Mouse (Mus musculus): ENCODE results near the gene Osgep. TPM values are rescaled to one million over a fixed set of nuclear protein-coding genes. Genes with fewer than 3 reads are reported as not detected.

Gene Osgep
- polyA plus RNA-seq, 1 experiment from 2014 or later: 172 TPM

DNA sequence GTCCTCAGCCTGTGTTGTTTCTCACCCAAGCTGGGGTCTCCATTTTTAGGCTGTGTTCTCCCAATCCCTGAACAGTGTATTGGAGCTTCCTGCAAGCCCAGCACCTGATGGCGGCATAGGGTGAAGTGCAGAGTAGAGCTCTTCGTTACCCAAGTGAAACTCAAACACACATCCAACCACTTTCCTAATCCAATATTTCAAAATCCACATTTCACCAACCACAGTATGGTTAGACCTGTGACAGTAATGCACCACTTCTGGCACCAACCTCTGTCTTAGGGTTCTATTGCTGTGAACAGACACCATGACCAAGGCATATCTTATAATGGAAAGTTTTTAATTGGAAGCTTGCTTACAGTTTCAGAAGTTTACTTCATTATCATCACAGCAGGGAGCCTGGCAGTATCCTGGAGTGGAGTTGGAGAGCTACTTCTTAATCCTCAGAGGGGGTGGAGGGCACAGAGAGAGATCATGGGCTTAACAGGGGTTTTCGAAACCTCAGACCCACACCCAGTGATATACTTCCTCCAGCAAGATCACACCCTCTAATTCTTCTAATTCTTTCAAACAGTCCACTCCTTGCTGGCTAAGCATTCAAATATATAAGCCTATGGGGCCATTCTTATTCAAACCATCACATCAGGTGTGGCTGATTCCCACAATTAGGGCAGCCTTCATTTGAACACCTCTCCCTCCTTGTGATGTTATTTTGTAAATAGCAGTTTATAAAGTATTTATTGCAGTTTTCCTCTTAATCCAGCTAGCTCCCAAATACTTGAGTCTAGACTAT is 13.6 kb upstream of the Osgep start:
- Histone ChIP-seq H3K36me3 (ENCODE audit: control insufficient read depth, insufficient read depth, low read length) (no peaks in the 10 kb centered on the region), H3K27me3 (ENCODE audit: control insufficient read depth, insufficient read depth, low read length) (no peaks in the 10 kb centered on the region), H3K4me3 (ENCODE audit: low read depth, low read length) (no peak overlapping the region), H3K4me1 (ENCODE audit: control insufficient read depth, insufficient read depth, low read length) (no peaks in the 10 kb centered on the region), H3K27ac (ENCODE audit: low read depth, low read length) (no peak overlapping the region), H3K4me2 (ENCODE audit: low read depth) (no peak overlapping the region), H3K9me3 (ENCODE audit: control insufficient read depth, low read length) (no peaks in the 10 kb centered on the region), H3K9ac (ENCODE audit: low read length) (no peak overlapping the region)
- DNase-seq (ENCODE audit: low spot score) (no peak), ATAC-seq (ENCODE audit: insufficient read depth, low FRiP score, low TSS enrichment) (no peak)
- WGBS: 88% methylated on average over 3 of the region's 3 CpGs

GRCm38 (mm10) chr14:50936649-50937048 is 12.0 kb upstream of the Osgep start:
- H3K36me3 ChIP-seq (ENCODE audit: control insufficient read depth, insufficient read depth, low read length): no peaks in the 10 kb centered on the region
- no peak overlapping the region for H3K27ac ChIP-seq (ENCODE audit: low read depth, low read length)
- no peaks in the 10 kb centered on the region for H3K9me3 ChIP-seq (ENCODE audit: control insufficient read depth, low read length)
- no peak overlapping the region for H3K4me3 ChIP-seq (ENCODE audit: low read depth, low read length)
- ATAC-seq (ENCODE audit: insufficient read depth, low FRiP score, low TSS enrichment): no peak
- peaks cover 1% of the 10 kb centered on the region; the same call in 1 of the 2 replicates for H3K4me1 ChIP-seq (ENCODE audit: control insufficient read depth, insufficient read depth, low read length)
- H3K27me3 ChIP-seq (ENCODE audit: control insufficient read depth, insufficient read depth, low read length): no peaks in the 10 kb centered on the region
- H3K9ac ChIP-seq (ENCODE audit: low read length): no peak overlapping the region
- no peak for DNase-seq (ENCODE audit: low spot score)
- 67% methylated on average over 1 of the region's 1 CpGs for WGBS
- no peak overlapping the region for H3K4me2 ChIP-seq (ENCODE audit: low read depth)

- Histone ChIP-seq H3K9ac (ENCODE audit: low read length) (peak overlapping the region; percentile 67), H3K4me2 (ENCODE audit: low read depth) (peak overlapping the region; percentile 87), H3K36me3 (ENCODE audit: control insufficient read depth, insufficient read depth, low read length) (peaks cover 10% of the 10 kb centered on the region), H3K4me1 (ENCODE audit: control insufficient read depth, insufficient read depth, low read length) (peaks cover 10% of the 10 kb centered on the region), H3K4me3 (ENCODE audit: low read depth, low read length) (peak overlapping the region; percentile 77), H3K9me3 (ENCODE audit: control insufficient read depth, low read length) (no peaks in the 10 kb centered on the region), H3K27ac (ENCODE audit: low read depth, low read length) (peak overlapping the region; percentile 81), H3K27me3 (ENCODE audit: control insufficient read depth, insufficient read depth, low read length) (no peaks in the 10 kb centered on the region)
- WGBS: 13% methylated on average over 12 of the region's 12 CpGs
- no peak for ATAC-seq (ENCODE audit: insufficient read depth, low FRiP score, low TSS enrichment)
- no peak for DNase-seq (ENCODE audit: low spot score)
These were observed 6.9 kb upstream of the Osgep start for GRCm38 (mm10) chr14:50931493-50932020.

GRCm38 (mm10) chr14:50930754-50931492 is 6.2 kb upstream of the Osgep start, which contains the start of the genes Pip4p1 and Pnp:
Pip4p1 (minus strand) TSS chr14:50930856.
Pnp (plus strand) TSS chr14:50931082.
- H3K27me3 ChIP-seq (ENCODE audit: control insufficient read depth, insufficient read depth, low read length): no peaks in the 10 kb centered on the region
- H3K9ac ChIP-seq (ENCODE audit: low read length): peak within 1 kb of the TSS; percentile 90
- WGBS: under 1% methylated on average over 68 of the region's 68 CpGs
- ATAC-seq (ENCODE audit: insufficient read depth, low FRiP score, low TSS enrichment): peak; percentile 100
- H3K4me1 ChIP-seq (ENCODE audit: control insufficient read depth, insufficient read depth, low read length): peaks cover 10% of the 10 kb centered on the region
- peak within 1 kb of the TSS; percentile 87 for H3K4me2 ChIP-seq (ENCODE audit: low read depth)
- H3K36me3 ChIP-seq (ENCODE audit: control insufficient read depth, insufficient read depth, low read length): peaks cover 12% of the 10 kb centered on the region
- no peaks in the 10 kb centered on the region for H3K9me3 ChIP-seq (ENCODE audit: control insufficient read depth, low read length)
- H3K27ac ChIP-seq (ENCODE audit: low read depth, low read length): peak within 1 kb of the TSS; percentile 81
- H3K4me3 ChIP-seq (ENCODE audit: low read depth, low read length): peak within 1 kb of the TSS; percentile 77
- DNase-seq (ENCODE audit: low spot score): peak; percentile 97

DNA sequence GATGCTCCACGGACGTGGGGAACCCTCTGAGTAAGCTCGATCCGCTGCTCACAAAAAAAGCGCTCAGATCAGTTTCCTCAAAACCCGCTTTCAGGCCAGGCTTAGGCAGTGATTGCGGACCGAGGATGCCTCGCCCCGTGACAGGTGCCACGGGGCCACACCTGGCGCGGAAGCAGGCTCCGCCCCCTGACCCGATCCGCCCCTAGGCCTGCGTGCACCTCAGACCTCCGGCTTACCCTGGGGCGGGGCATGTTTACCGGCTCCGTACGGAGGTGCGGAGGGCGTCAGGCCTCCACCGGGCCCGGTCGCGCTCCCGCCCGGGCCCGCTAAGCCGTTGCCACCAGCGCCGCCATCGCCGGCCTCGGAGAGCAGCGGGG is 5.7 kb upstream of the Osgep start:
- H3K27me3 ChIP-seq (ENCODE audit: control insufficient read depth, insufficient read depth, low read length): no peaks in the 10 kb centered on the region
- H3K9me3 ChIP-seq (ENCODE audit: control insufficient read depth, low read length): no peaks in the 10 kb centered on the region
- peaks cover 10% of the 10 kb centered on the region for H3K4me1 ChIP-seq (ENCODE audit: control insufficient read depth, insufficient read depth, low read length)
- ATAC-seq (ENCODE audit: insufficient read depth, low FRiP score, low TSS enrichment): peak; percentile 46
- H3K4me3 ChIP-seq (ENCODE audit: low read depth, low read length): peak overlapping the region; percentile 77
- H3K27ac ChIP-seq (ENCODE audit: low read depth, low read length): peak overlapping the region; percentile 11
- peaks cover 13% of the 10 kb centered on the region for H3K36me3 ChIP-seq (ENCODE audit: control insufficient read depth, insufficient read depth, low read length)
- H3K4me2 ChIP-seq (ENCODE audit: low read depth): peak overlapping the region; percentile 87
- under 1% methylated on average over 38 of the region's 38 CpGs for WGBS
- DNase-seq (ENCODE audit: low spot score): no peak
- peak overlapping the region; percentile 90 for H3K9ac ChIP-seq (ENCODE audit: low read length)

- ATAC-seq (ENCODE audit: insufficient read depth, low FRiP score, low TSS enrichment): no peak
- peak overlapping the region; percentile 90 for H3K9ac ChIP-seq (ENCODE audit: low read length)
- H3K4me1 ChIP-seq (ENCODE audit: control insufficient read depth, insufficient read depth, low read length): peaks cover 10% of the 10 kb centered on the region
- H3K36me3 ChIP-seq (ENCODE audit: control insufficient read depth, insufficient read depth, low read length): peaks cover 13% of the 10 kb centered on the region
- H3K4me3 ChIP-seq (ENCODE audit: low read depth, low read length): peak overlapping the region; percentile 77
- WGBS: 19% methylated on average over 10 of the region's 10 CpGs
- no peaks in the 10 kb centered on the region for H3K9me3 ChIP-seq (ENCODE audit: control insufficient read depth, low read length)
- DNase-seq (ENCODE audit: low spot score): no peak
- no peaks in the 10 kb centered on the region for H3K27me3 ChIP-seq (ENCODE audit: control insufficient read depth, insufficient read depth, low read length)
- peak overlapping the region; percentile 87 for H3K4me2 ChIP-seq (ENCODE audit: low read depth)
- H3K27ac ChIP-seq (ENCODE audit: low read depth, low read length): peak overlapping the region; percentile 11; the same call in 1 of the 2 replicates
These were observed 5.3 kb upstream of the Osgep start for GRCm38 (mm10) chr14:50929951-50930350.

DNA sequence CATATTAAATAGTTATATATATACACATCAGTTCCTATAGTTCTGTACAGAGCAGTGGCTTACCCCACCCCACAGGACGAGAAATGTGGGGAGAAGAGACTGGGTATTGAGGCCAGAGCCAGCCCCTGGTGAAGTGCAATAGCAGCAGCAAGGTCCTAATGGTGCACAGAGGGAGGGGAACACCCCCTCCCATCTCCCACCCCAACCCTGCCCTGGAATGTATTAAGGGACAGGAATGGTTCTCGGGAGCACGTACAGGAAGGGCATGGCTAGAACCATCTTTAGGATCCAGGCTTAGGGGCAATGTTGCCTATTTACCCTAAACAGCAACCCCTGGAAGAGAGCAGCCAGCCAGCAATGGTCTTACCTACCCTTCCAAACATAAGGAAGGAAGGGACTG is 2.7 kb upstream of the Osgep start:
- H3K27ac ChIP-seq (ENCODE audit: low read depth, low read length): no peak overlapping the region
- H3K9ac ChIP-seq (ENCODE audit: low read length): no peak overlapping the region
- H3K4me3 ChIP-seq (ENCODE audit: low read depth, low read length): no peak overlapping the region
- H3K4me1 ChIP-seq (ENCODE audit: control insufficient read depth, insufficient read depth, low read length): peaks cover 10% of the 10 kb centered on the region
- H3K4me2 ChIP-seq (ENCODE audit: low read depth): no peak overlapping the region
- peaks cover 13% of the 10 kb centered on the region for H3K36me3 ChIP-seq (ENCODE audit: control insufficient read depth, insufficient read depth, low read length)
- DNase-seq (ENCODE audit: low spot score): no peak
- no peaks in the 10 kb centered on the region for H3K27me3 ChIP-seq (ENCODE audit: control insufficient read depth, insufficient read depth, low read length)
- no peak for ATAC-seq (ENCODE audit: insufficient read depth, low FRiP score, low TSS enrichment)
- WGBS: 80% methylated on average over 3 of the region's 3 CpGs
- H3K9me3 ChIP-seq (ENCODE audit: control insufficient read depth, low read length): no peaks in the 10 kb centered on the region

- H3K27me3 ChIP-seq (ENCODE audit: control insufficient read depth, insufficient read depth, low read length): no peaks in the 10 kb centered on the region
- H3K4me1 ChIP-seq (ENCODE audit: control insufficient read depth, insufficient read depth, low read length): peaks cover 7% of the 10 kb centered on the region
- DNase-seq (ENCODE audit: low spot score): no peak
- H3K4me2 ChIP-seq (ENCODE audit: low read depth): peak overlapping the region; percentile 77
- peak; percentile 49 for ATAC-seq (ENCODE audit: insufficient read depth, low FRiP score, low TSS enrichment)
- H3K27ac ChIP-seq (ENCODE audit: low read depth, low read length): peak overlapping the region; percentile 85
- peak overlapping the region; percentile 84 for H3K4me3 ChIP-seq (ENCODE audit: low read depth, low read length)
- H3K9me3 ChIP-seq (ENCODE audit: control insufficient read depth, low read length): no peaks in the 10 kb centered on the region
- peaks cover 13% of the 10 kb centered on the region for H3K36me3 ChIP-seq (ENCODE audit: control insufficient read depth, insufficient read depth, low read length)
- 2% methylated on average over 38 of the region's 38 CpGs for WGBS
- peak overlapping the region; percentile 93 for H3K9ac ChIP-seq (ENCODE audit: low read length)
These were observed 623 bp upstream of the Osgep start for GRCm38 (mm10) chr14:50925111-50925920.
